Mouse (Mus musculus): ENCODE measurements around the gene Mpst. TPM values are rescaled to one million over a fixed set of nuclear protein-coding genes. Genes with fewer than 3 reads are reported as not detected.

Mpst gene
- polyA plus RNA-seq, 1 experiment = 188 TPM

DNA sequence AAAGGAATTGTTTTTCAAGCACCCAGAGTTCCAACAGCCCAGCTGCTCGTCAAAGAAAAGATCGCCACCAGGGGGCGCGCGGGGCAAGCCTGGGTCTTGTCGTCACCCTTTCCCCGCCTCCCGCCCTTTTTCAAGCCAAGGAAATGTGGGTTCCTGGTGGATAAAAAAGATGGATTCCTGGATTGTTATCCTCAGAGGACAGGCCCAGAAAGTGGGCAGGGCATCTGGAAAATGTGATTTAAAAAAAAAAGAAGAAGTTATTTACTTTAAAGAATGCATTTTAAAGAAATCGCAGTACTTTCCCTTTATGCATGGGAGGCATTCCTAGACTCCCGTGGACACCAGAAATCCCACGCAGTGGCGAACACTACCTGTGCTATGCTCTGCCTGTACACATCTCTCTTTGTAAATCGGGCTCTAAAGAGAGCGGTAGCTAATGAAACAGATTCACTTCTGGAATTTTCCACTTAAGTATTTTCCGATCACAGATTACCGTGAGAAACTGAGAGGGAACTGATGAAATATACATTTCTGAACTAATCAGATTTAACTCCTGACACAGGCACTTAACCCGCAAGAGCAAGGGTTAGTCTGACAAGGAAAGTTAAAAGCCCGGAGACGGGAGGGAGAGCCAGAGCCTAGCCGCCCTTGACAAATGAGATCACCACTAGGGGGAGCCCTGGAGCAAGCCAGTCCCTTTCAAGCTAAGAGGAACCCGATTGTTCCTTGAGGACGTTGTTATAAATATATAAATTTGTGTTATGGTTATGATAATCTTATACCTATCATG is 41.7 kb downstream of the Mpst start:
- TF ChIP-seq POLR2A (IDR thresholded peaks at IDR 0.05; ENCODE audit: control insufficient read depth, extremely low read depth, insufficient read depth, low read length, poor library complexity) (no peak), CTCF (IDR thresholded peaks at IDR 0.05; ENCODE audit: borderline replicate concordance, control insufficient read depth, extremely low read depth, insufficient read depth, low read length, poor library complexity) (peak; percentile 93)
- no peaks in the 10 kb centered on the region for H3K27me3 ChIP-seq (ENCODE audit: control insufficient read depth, insufficient read depth, low read length)
- peak; percentile 91 for DNase-seq
- H3K27ac ChIP-seq (ENCODE audit: control insufficient read depth, insufficient read depth, low read length) = peak overlapping the region; percentile 51; the same call in 1 of the 2 replicates
- no peaks in the 10 kb centered on the region for H3K36me3 ChIP-seq (ENCODE audit: control insufficient read depth, insufficient read depth, low read length)
- H3K4me1 ChIP-seq (replicated peaks; ENCODE audit: control insufficient read depth, insufficient read depth, low read length) = peaks cover 18% of the 10 kb centered on the region
- WGBS = under 1% methylated on average over 22 of the region's 22 CpGs
- H3K4me3 ChIP-seq (ENCODE audit: control insufficient read depth, insufficient read depth, low read length) = no peak overlapping the region; the same call in 1 of the 2 replicates

GRCm38 (mm10) chr15:78449131-78449530 is 42.9 kb downstream of the Mpst start:
- DNase-seq = no peak
- no peaks in the 10 kb centered on the region for H3K27me3 ChIP-seq (ENCODE audit: control insufficient read depth, insufficient read depth, low read length)
- no peaks in the 10 kb centered on the region for H3K36me3 ChIP-seq (ENCODE audit: control insufficient read depth, insufficient read depth, low read length)
- 61% methylated on average over 6 of the region's 6 CpGs for WGBS
- no peak overlapping the region; the same call in 1 of the 2 replicates for H3K27ac ChIP-seq (ENCODE audit: control insufficient read depth, insufficient read depth, low read length)
- H3K4me1 ChIP-seq (replicated peaks; ENCODE audit: control insufficient read depth, insufficient read depth, low read length) = peaks cover 18% of the 10 kb centered on the region
- TF ChIP-seq CTCF (IDR thresholded peaks at IDR 0.05; ENCODE audit: borderline replicate concordance, control insufficient read depth, extremely low read depth, insufficient read depth, low read length, poor library complexity) (no peak), POLR2A (IDR thresholded peaks at IDR 0.05; ENCODE audit: control insufficient read depth, extremely low read depth, insufficient read depth, low read length, poor library complexity) (no peak)
- no peak overlapping the region for H3K4me3 ChIP-seq (ENCODE audit: control insufficient read depth, insufficient read depth, low read length)

- Histone ChIP-seq H3K27ac (ENCODE audit: control insufficient read depth, insufficient read depth, low read length) (no peak overlapping the region; the same call in 1 of the 2 replicates), H3K4me3 (ENCODE audit: control insufficient read depth, insufficient read depth, low read length) (no peak overlapping the region), H3K4me1 (replicated peaks; ENCODE audit: control insufficient read depth, insufficient read depth, low read length) (peaks cover 18% of the 10 kb centered on the region), H3K27me3 (ENCODE audit: control insufficient read depth, insufficient read depth, low read length) (no peaks in the 10 kb centered on the region), H3K36me3 (ENCODE audit: control insufficient read depth, insufficient read depth, low read length) (no peaks in the 10 kb centered on the region)
- no peak for TF ChIP-seq CTCF (IDR thresholded peaks at IDR 0.05; ENCODE audit: borderline replicate concordance, control insufficient read depth, extremely low read depth, insufficient read depth, low read length, poor library complexity)
- TF ChIP-seq POLR2A (IDR thresholded peaks at IDR 0.05; ENCODE audit: control insufficient read depth, extremely low read depth, insufficient read depth, low read length, poor library complexity) = no peak
- no peak for DNase-seq
- WGBS = 20% methylated on average over 7 of the region's 7 CpGs
Measured at GRCm38 (mm10) chr15:78449694-78450418, 43.6 kb downstream of the Mpst start.

DNA sequence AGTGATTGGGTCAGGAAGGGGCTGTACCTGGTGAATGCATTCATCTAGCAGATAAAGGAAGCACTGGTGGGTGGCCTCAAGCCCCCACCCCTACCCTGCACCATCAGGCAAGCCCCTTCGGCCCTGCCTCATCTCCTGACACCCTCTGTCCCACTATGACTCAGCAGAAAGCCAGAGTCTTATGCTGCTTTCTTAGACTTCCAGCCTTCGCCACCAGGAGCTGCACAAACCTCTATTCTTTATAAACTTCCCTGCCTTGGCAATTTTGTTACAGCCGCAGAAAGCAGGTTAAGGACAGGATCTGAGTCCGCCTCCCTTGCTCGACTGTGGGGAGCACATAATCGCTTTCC is 44.2 kb downstream of the Mpst start:
- Histone ChIP-seq H3K27ac (ENCODE audit: control insufficient read depth, insufficient read depth, low read length) (no peak overlapping the region), H3K4me3 (ENCODE audit: control insufficient read depth, insufficient read depth, low read length) (no peak overlapping the region), H3K36me3 (ENCODE audit: control insufficient read depth, insufficient read depth, low read length) (no peaks in the 10 kb centered on the region), H3K27me3 (ENCODE audit: control insufficient read depth, insufficient read depth, low read length) (no peaks in the 10 kb centered on the region), H3K4me1 (replicated peaks; ENCODE audit: control insufficient read depth, insufficient read depth, low read length) (peaks cover 18% of the 10 kb centered on the region)
- no peak for TF ChIP-seq POLR2A (IDR thresholded peaks at IDR 0.05; ENCODE audit: control insufficient read depth, extremely low read depth, insufficient read depth, low read length, poor library complexity)
- TF ChIP-seq CTCF (IDR thresholded peaks at IDR 0.05; ENCODE audit: borderline replicate concordance, control insufficient read depth, extremely low read depth, insufficient read depth, low read length, poor library complexity) = no peak
- WGBS = 71% methylated on average over 6 of the region's 6 CpGs
- no peak for DNase-seq

DNA sequence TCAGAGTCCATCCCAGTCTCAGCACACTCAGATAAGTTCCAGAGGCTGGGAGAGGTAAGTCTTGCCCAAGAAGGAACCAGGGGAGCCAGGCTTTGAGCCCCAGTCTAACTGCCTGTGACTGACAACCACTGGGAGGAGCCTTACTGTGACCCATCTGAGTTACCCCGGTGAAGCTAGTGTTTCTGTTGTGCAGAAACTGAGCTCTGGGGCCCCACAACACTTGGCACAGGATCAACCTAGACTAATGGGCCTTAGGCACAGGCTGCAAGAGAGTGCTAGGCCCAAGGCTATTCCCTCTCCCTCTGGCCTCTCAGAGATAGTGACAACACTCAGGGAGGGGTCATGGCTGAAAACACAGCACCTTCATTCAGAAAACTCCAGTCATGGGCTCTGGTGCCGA is 45.0 kb downstream of the Mpst start:
- 54% methylated on average over 2 of the region's 2 CpGs for WGBS
- no peak overlapping the region for H3K4me3 ChIP-seq (ENCODE audit: control insufficient read depth, insufficient read depth, low read length)
- H3K27ac ChIP-seq (ENCODE audit: control insufficient read depth, insufficient read depth, low read length) = no peak overlapping the region
- DNase-seq = no peak
- H3K4me1 ChIP-seq (replicated peaks; ENCODE audit: control insufficient read depth, insufficient read depth, low read length) = peaks cover 18% of the 10 kb centered on the region
- H3K36me3 ChIP-seq (ENCODE audit: control insufficient read depth, insufficient read depth, low read length) = no peaks in the 10 kb centered on the region
- TF ChIP-seq CTCF (IDR thresholded peaks at IDR 0.05; ENCODE audit: borderline replicate concordance, control insufficient read depth, extremely low read depth, insufficient read depth, low read length, poor library complexity) (no peak), POLR2A (IDR thresholded peaks at IDR 0.05; ENCODE audit: control insufficient read depth, extremely low read depth, insufficient read depth, low read length, poor library complexity) (no peak)
- H3K27me3 ChIP-seq (ENCODE audit: control insufficient read depth, insufficient read depth, low read length) = no peaks in the 10 kb centered on the region

DNA sequence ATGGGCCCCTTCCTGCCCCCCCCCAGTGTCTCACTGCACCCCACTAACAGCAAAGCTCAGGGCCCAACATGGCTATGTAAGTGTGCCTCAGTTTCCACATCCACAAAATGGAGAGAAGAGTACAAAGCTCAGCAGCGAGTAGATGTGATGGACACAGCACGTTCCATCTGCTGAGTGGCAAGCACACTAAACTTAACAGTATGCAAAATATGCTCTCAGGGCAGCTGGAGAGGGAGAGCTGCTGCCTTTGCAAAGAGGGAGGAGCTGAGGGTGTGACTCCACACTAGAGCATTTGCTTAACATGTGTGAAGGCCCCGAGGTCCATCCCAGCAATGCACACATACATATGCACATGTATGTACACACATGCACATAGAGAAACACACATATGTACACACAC is 46.7 kb downstream of the Mpst start:
- no peak overlapping the region for H3K27ac ChIP-seq (ENCODE audit: control insufficient read depth, insufficient read depth, low read length)
- no peaks in the 10 kb centered on the region for H3K27me3 ChIP-seq (ENCODE audit: control insufficient read depth, insufficient read depth, low read length)
- H3K36me3 ChIP-seq (ENCODE audit: control insufficient read depth, insufficient read depth, low read length) = no peaks in the 10 kb centered on the region
- peaks cover 26% of the 10 kb centered on the region for H3K4me1 ChIP-seq (replicated peaks; ENCODE audit: control insufficient read depth, insufficient read depth, low read length)
- WGBS = 89% methylated on average over 3 of the region's 3 CpGs
- no peak for TF ChIP-seq CTCF (IDR thresholded peaks at IDR 0.05; ENCODE audit: borderline replicate concordance, control insufficient read depth, extremely low read depth, insufficient read depth, low read length, poor library complexity)
- no peak for TF ChIP-seq POLR2A (IDR thresholded peaks at IDR 0.05; ENCODE audit: control insufficient read depth, extremely low read depth, insufficient read depth, low read length, poor library complexity)
- no peak for DNase-seq
- no peak overlapping the region for H3K4me3 ChIP-seq (ENCODE audit: control insufficient read depth, insufficient read depth, low read length)
